Mouse (Mus musculus): ENCODE measurements around the gene Dcpp1.

The Dcpp1 gene

DNA sequence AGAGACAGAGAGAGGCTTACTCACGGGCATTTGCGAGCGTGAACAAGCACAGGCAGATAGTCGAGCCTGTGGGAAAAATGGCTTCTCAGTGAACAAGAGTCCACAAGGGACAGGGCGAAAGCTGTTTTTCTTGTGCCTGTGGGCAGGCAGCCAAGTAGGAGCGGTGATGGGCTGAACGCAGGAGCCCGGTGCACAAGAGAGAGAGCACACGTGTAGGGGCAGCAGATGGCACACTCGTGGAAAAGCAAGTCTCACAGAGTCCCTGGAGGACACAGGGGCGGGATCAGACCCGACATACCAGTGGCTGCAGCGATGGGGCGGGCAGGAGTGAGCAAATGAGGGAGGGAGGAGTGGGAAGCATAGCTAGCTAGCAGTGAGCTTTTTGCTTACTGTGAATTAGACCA is 44.4 kb downstream of the Dcpp1 start:
- peak; percentile 37 to 69 for DNase-seq (ENCODE audit: low spot score in 2 of 2)

DNA sequence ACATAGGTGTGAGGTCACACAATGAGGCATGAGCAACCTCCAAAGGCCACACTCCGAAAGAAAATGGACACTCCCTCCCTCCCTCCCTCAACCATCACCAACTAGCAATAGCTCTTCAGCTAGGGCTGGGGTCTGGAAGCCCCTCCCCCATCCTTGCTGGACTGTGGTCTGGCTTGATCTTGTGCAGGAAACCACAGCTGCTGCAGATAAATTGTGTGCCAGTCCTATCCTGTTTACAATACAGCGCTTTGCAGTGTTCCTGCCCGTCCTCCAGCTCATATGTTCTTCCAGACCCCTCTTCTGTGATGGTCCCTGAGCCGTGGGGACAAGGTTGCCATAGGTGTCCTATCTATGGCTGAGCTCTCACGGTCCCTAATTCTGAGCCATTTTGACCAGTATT is 50.5 kb downstream of the Dcpp1 start:
- no peak for DNase-seq (ENCODE audit: low spot score in 2 of 2)

All from cerebellum, postnatal 4 days (tissue).